Mouse (Mus musculus): Measurements from ENCODE around the gene Fpr-rs6. TPM values are rescaled to one million over a fixed set of nuclear protein-coding genes. Genes with fewer than 3 reads are reported as not detected.

Gene Fpr-rs6
- total RNA-seq (2021), result not detected in 2 replicates
- long read RNA-seq, result 0 reads

- DNase-seq, result no peak
Measured at GRCm38 (mm10) chr17:20182997-20183396, at the start of gene Fpr-rs6. TSS of gene Fpr-rs6 (minus strand) at chr17:20183097.

Other genes with a start within 250 kb of the Fpr-rs6 start
- gene Vmn2r104, start 134.8 kb downstream of the Fpr-rs6 start, total RNA-seq (2021), result not detected in 2 replicates
- gene Fpr-rs7, start 68.9 kb downstream of the Fpr-rs6 start, total RNA-seq (2021), result not detected in 2 replicates
- not detected in 2 replicates for gene Vmn2r105, start 52.0 kb upstream of the Fpr-rs6 start, total RNA-seq (2021)
- not detected in 2 replicates for gene Vmn2r106, start 102.5 kb upstream of the Fpr-rs6 start, total RNA-seq (2021)
- not detected in 2 replicates for gene Vmn2r107, start 162.1 kb upstream of the Fpr-rs6 start, total RNA-seq (2021)
- not detected in 2 replicates for gene Vmn1r224, start 231.0 kb upstream of the Fpr-rs6 start, total RNA-seq (2021)

Measured in adrenal gland, postnatal 25 days (tissue).